Mouse (Mus musculus) ES-E14 (cell line): ENCODE results near the gene Cdkn3. TPM values are rescaled to one million over a fixed set of nuclear protein-coding genes. Genes with fewer than 3 reads are reported as not detected.

Experiments used
- DNase-seq: peaks from one replicate; pipeline ENCODE4 v3.0.0-alpha.2; 2013; ENCODE audit warnings: low read depth, low spot score
- H3K27ac ChIP-seq: 2 replicates; pipeline ENCODE4 v1.5.1; 2012; ENCODE audit warnings: low read depth, mild to moderate bottlenecking, low read length, moderate library complexity, mixed read lengths; ENCODE audit not compliant: poor library complexity, insufficient read depth, severe bottlenecking
- H3K36me3 ChIP-seq: 2 replicates; pipeline ENCODE4 v1.6.1; 2012; ENCODE audit warnings: mild to moderate bottlenecking, low read length, moderate library complexity, mixed read lengths; ENCODE audit not compliant: control insufficient read depth, poor library complexity, insufficient read depth, severe bottlenecking
- H3K4me1 ChIP-seq, 2 experiments: fragments of 150-350 bp in 1 of 2; sonication (generic) in 1 of 2; 2 replicates each; pipeline ENCODE4 v1.6.1; 2012; ENCODE audit warnings: low read length in 2 of 2, mild to moderate bottlenecking in 1 of 2, mixed read lengths in 1 of 2; ENCODE audit not compliant: control insufficient read depth in 2 of 2, insufficient read depth in 2 of 2, poor library complexity in 1 of 2
- H3K4me3 ChIP-seq, 2 experiments: fragments of 150-350 bp in 1 of 2; sonication (generic) in 1 of 2; 2 replicates each; pipeline ENCODE4 v1.5.1; 2012; ENCODE audit warnings: low read length in 2 of 2, low read depth in 1 of 2, mild to moderate bottlenecking in 1 of 2, mixed read lengths in 1 of 2; ENCODE audit not compliant: insufficient read depth in 1 of 2, poor library complexity in 1 of 2, severe bottlenecking in 1 of 2
- H3K9ac ChIP-seq: 2 replicates; pipeline ENCODE4 v1.6.1; 2012; ENCODE audit warnings: low read depth, mild to moderate bottlenecking, low read length, mixed read lengths; ENCODE audit not compliant: poor library complexity, insufficient read depth, severe bottlenecking
- H3K9me3 ChIP-seq: fragments of 150-350 bp; sonication (generic); 2 replicates; pipeline ENCODE4 v1.6.1; 2012; ENCODE audit warnings: low read depth, mild to moderate bottlenecking, low read length; ENCODE audit not compliant: control insufficient read depth, insufficient read depth
- CHD2 ChIP-seq: IDR thresholded peaks from 2 replicates; pipeline ENCODE4 v1.6.1; 2014; ENCODE audit warnings: mild to moderate bottlenecking, low read depth, low read length, inconsistent platforms
- HCFC1 ChIP-seq: IDR thresholded peaks from 2 replicates; pipeline ENCODE4 v1.6.1; 2012; ENCODE audit warnings: low read length, inconsistent platforms, borderline replicate concordance; ENCODE audit not compliant: insufficient read depth
- MAFK ChIP-seq: IDR thresholded peaks from 2 replicates; pipeline ENCODE4 v1.6.1; 2014; ENCODE audit warnings: mild to moderate bottlenecking, low read depth, low read length, inconsistent platforms; ENCODE audit not compliant: insufficient read depth
- ZC3H11A ChIP-seq: IDR thresholded peaks from 2 replicates; pipeline ENCODE4 v1.6.1; 2012; ENCODE audit warnings: low read depth, mild to moderate bottlenecking, inconsistent platforms, low read length, borderline replicate concordance
- ZNF384 ChIP-seq: IDR thresholded peaks from 2 replicates; pipeline ENCODE4 v1.6.1; 2012; ENCODE audit warnings: low read depth, low read length, inconsistent platforms
- in situ Hi-C, 2 experiments: fragments of 600-800 bp; cut with MboI; formaldehyde crosslinking; loops; one replicate each; pipeline ENCODE4 v1.15.1; 2025; ENCODE audit warnings: low sequenced_read_pairs in 2 of 2, inconsistent platforms in 1 of 2; ENCODE audit not compliant: unreplicated experiment in 2 of 2
- total RNA-seq: library from RNA; depleted of rRNA; stranded (reverse); fragments of 300-350 nt; gene quantifications from 2 replicates; pipeline ENCODE4 v1.2.3, GENCODE M21; 2012

The Cdkn3 gene
- total RNA-seq, 1 experiment, result 7.2 TPM

DNA sequence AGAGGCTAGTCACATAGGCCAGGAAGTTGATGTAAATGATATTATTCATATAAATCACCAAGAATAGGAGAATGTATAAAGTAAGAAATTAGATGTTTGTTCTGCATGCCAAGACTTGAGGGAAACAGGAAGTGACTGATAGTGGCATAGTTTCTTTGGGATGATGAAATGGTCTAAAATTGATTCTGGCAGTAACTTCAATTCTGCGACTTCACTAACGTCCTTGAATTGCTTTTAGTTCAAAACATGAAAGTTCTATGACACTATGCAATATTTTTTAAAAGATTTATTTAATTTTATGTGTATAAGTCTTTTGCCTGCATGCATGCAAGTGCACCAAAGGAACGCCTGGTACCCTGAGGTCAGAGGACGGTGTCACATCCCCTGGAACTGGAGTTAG lies 42.9 kb downstream of the Cdkn3 start:
- TF ChIP-seq CHD2 (no peak), ZC3H11A (no peak), ZNF384 (no peak), MAFK (no peak), HCFC1 (no peak)
- Histone ChIP-seq H3K9ac (no peak overlapping the region), H3K36me3 (peaks cover 3% of the 10 kb centered on the region; the same call in 1 of the 2 replicates), H3K9me3 (no peaks in the 10 kb centered on the region), H3K27ac (no peak overlapping the region), H3K4me3 (no peak overlapping the region), H3K4me1 (no peaks in the 10 kb centered on the region)
- no peak for DNase-seq
- in situ Hi-C loops, result no loop called here

- TF ChIP-seq ZNF384, result no peak
- no peak for TF ChIP-seq CHD2
- no peak for TF ChIP-seq HCFC1
- TF ChIP-seq ZC3H11A, result no peak
- TF ChIP-seq MAFK, result no peak
- Histone ChIP-seq H3K9me3 (no peaks in the 10 kb centered on the region), H3K36me3 (peaks cover 3% of the 10 kb centered on the region; the same call in 1 of the 2 replicates), H3K27ac (no peak overlapping the region), H3K9ac (no peak overlapping the region), H3K4me3 (no peak overlapping the region), H3K4me1 (no peaks in the 10 kb centered on the region)
- DNase-seq, result no peak
- in situ Hi-C loops, result no loop called here
Measured at GRCm38 (mm10) chr14:46803791-46804190, 43.5 kb downstream of the Cdkn3 start.

DNA sequence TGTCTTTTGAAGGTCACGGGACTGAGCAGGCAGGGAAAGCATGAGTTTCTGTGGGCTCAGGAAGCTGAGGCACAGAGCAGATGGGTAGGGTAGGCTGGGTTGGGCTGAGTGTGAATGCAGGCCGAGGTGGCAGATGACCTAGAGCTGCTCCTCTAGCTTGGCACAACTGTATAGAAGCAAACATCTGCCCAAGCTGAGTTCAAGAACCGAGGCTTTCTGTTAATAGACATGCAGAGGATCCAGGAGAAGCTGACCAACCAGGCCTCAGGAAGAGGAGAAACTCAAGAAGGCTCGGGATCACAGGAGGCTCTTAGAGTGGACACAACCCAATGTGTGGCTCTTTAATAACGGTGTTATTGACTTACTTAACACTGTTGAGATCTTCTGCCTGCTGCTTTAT lies 45.8 kb downstream of the Cdkn3 start:
- in situ Hi-C loops, result no loop called here
- TF ChIP-seq ZC3H11A, result no peak
- TF ChIP-seq HCFC1, result no peak
- no peak for TF ChIP-seq CHD2
- no peak for TF ChIP-seq ZNF384
- TF ChIP-seq MAFK, result no peak
- Histone ChIP-seq H3K9ac (no peak overlapping the region), H3K9me3 (no peaks in the 10 kb centered on the region), H3K27ac (no peak overlapping the region), H3K4me1 (no peaks in the 10 kb centered on the region), H3K36me3 (peaks cover 3% of the 10 kb centered on the region; the same call in 1 of the 2 replicates), H3K4me3 (no peak overlapping the region)
- DNase-seq, result no peak

GRCm38 (mm10) chr14:46807927-46808326 lies 47.6 kb downstream of the Cdkn3 start:
- in situ Hi-C loops, result no loop called here
- H3K4me1 ChIP-seq, result no peaks in the 10 kb centered on the region
- peaks cover 6% of the 10 kb centered on the region for H3K36me3 ChIP-seq

GRCm38 (mm10) chr14:46815640-46816039 lies 55.3 kb downstream of the Cdkn3 start:
- no peak for DNase-seq
- H3K9ac ChIP-seq, result no peak overlapping the region
- H3K4me3 ChIP-seq, result no peak overlapping the region
- no peak for TF ChIP-seq MAFK
- no peak for TF ChIP-seq HCFC1
- TF ChIP-seq ZC3H11A, result no peak
- TF ChIP-seq ZNF384, result no peak
- no peak for TF ChIP-seq CHD2
- no peaks in the 10 kb centered on the region for H3K9me3 ChIP-seq
- H3K36me3 ChIP-seq, result peaks cover 13% of the 10 kb centered on the region
- in situ Hi-C loops, result no loop called here
- peaks cover 0 to 3% of the 10 kb centered on the region in 2 experiments; a peak in 2 of 4 replicates for H3K4me1 ChIP-seq
- H3K27ac ChIP-seq, result no peak overlapping the region

More at GRCm38 (mm10) chr14:46807927-46808326, 47.6 kb downstream of the Cdkn3 start:
- H3K9ac ChIP-seq, result no peak overlapping the region
- no peak overlapping the region for H3K4me3 ChIP-seq
- H3K27ac ChIP-seq, result no peak overlapping the region
- TF ChIP-seq MAFK, result no peak
- TF ChIP-seq ZNF384, result no peak
- TF ChIP-seq ZC3H11A, result no peak
- no peak for TF ChIP-seq CHD2
- no peak for TF ChIP-seq HCFC1
- no peaks in the 10 kb centered on the region for H3K9me3 ChIP-seq
- no peak for DNase-seq
